In the genomic region with DNA sequence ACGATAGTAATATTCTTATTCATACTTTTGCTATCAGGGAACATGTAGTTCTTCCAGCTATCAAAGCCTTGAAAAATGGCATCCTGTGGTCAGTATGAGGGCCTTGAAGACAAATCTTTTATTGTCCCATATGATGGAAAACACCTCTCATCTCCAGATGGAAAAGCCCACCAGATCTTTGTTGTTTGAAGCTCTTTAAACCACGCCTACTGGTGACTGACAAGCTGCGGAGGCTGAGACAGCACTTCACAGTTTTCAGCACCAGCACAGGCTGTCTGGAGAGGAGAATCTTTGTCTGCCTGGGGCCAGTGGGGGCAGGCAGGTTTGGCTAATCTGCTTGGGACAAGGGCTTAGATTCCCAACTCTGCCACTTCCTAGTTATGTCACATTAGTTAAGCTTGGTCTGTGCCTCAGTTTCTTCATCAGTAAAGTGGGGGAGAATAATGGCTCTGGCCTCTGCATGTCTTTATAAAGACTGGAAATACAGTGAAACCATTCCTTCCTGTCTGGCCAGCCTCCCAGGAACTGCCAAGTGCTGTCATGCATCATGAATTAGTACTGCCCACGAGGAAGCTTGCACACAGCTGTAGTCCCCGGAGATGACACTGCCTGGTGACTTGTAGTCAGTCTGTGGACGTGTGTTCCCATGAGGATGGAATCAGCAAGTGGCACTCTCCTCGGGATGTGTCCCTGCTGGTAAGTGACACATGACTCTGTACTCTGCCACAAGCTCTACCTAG, we compare ENCODE assay signal across 10 mouse cellular contexts. TPM values are rescaled to one million over a fixed set of nuclear protein-coding genes. Genes with fewer than 3 reads are reported as not detected.
A peak's percentile ranks its signal among the peaks of the same experiment; 100 is the strongest.
DNase-seq lines count a peak whose midpoint lies in the region.
"Had no signal": no experiment of that assay in that cellular context is flagged by ENCODE, and none has a peak within 500 bp of the region (broad histone marks: within the 10 kb centered on the region; RNA-seq: fewer than 3 reads in every experiment).

No protein-coding gene starts in this region.

- intact Hi-C loops in left cerebral cortex, postnatal 14 days (cut with DNase I), result no loop called here

- DNase-seq in adrenal gland, adult (ENCODE audit: inconsistent age in 2 of 2, low spot score in 1 of 2), result peak; percentile 43 to 71
- no peak for DNase-seq in adrenal gland, adult 18-20 months (ENCODE audit: low spot score in 2 of 2)
- peak; percentile 19 to 54 for DNase-seq in left cerebral cortex, postnatal 14 days (ENCODE audit: low spot score in 2 of 2)
- DNase-seq in left cerebral cortex, adult 11 months (ENCODE audit: low spot score), result no peak
- peak; percentile 19 for DNase-seq in fat pad, adult 2 months (ENCODE audit: extremely low read depth, low read depth, low spot score)
- peak; percentile 45 to 53 for DNase-seq in layer of hippocampus, adult 8-10 months (ENCODE audit: low spot score in 2 of 2)
- DNase-seq in gastrocnemius, postnatal 10 days, result no peak
- no peak for DNase-seq in thymus, postnatal 0 days (ENCODE audit: low spot score)
- DNase-seq: thymus, postnatal 4 days had no signal

RNA-seq across cellular contexts. Expression of gene Tmem150c, which starts 49.9 kb away (rescaled TPM):
- 10 to 100 TPM in 1 of 2 experiments, 1 to 10 TPM in 1; 7.5 to 18.3 TPM for total RNA-seq in adrenal gland, adult 18-20 months (2021)
- 10 to 100 TPM; 46.2 to 48.8 TPM for total RNA-seq in left cerebral cortex, postnatal 14 days (2021)
- total RNA-seq in layer of hippocampus, adult 8-10 months (2022), result 10 to 100 TPM; 61.3 to 73.4 (median 69.5) TPM
- 1 to 10 TPM; 3.5 to 3.9 TPM for total RNA-seq in gastrocnemius, postnatal 10 days (2021)
- 8.7 and 9.8 TPM in 2 replicates for polyA plus RNA-seq in thymus, postnatal 0 days (2015; fragmentation: Nextera tagmentation; extraction: Ambion mirVana)
- total RNA-seq: megakaryocyte, adult 5-6 weeks had no signal

Comparison
In these comparisons a context has a peak if more than half of its experiments do, and no peak if none do; other contexts are left out.
1. DNase-seq: peak in adrenal gland, adult (2 of 2), left cerebral cortex, postnatal 14 days (2 of 2), fat pad, adult 2 months (single experiment) and layer of hippocampus, adult 8-10 months (2 of 2); none in adrenal gland, adult 18-20 months (0 of 2), left cerebral cortex, adult 11 months (single experiment), gastrocnemius, postnatal 10 days (single experiment) and thymus, postnatal 0 days (single experiment).